Mouse (Mus musculus): ENCODE data around the gene Tomm34. TPM values are rescaled to one million over a fixed set of nuclear protein-coding genes. Genes with fewer than 3 reads are reported as not detected.

Gene Tomm34
- 42.3 and 49.8 TPM in 2 replicates for polyA plus RNA-seq (2015; fragmentation: Nextera tagmentation; extraction: Ambion mirVana)

- Histone ChIP-seq H3K36me3 (ENCODE audit: insufficient read depth, low read length) (peaks cover 6% of the 10 kb centered on the region; the same call in 1 of the 2 replicates), H3K27ac (peak within 1 kb of the TSS; percentile 92), H3K4me3 (replicated peaks; ENCODE audit: low read depth, low read length) (peak within 1 kb of the TSS; percentile 93), H3K4me2 (ENCODE audit: low read length) (peak within 1 kb of the TSS; percentile 94), H3K9me3 (replicated peaks; ENCODE audit: low read length) (no peaks in the 10 kb centered on the region), H3K4me1 (replicated peaks; ENCODE audit: insufficient read depth, low read length) (peaks cover 13% of the 10 kb centered on the region), H3K27me3 (ENCODE audit: insufficient read depth, low read length) (no peaks in the 10 kb centered on the region), H3K9ac (ENCODE audit: low read depth, low read length) (peak within 1 kb of the TSS; percentile 95)
- no peak for TF ChIP-seq CTCF (IDR thresholded peaks at IDR 0.05; ENCODE audit: low read depth)
- peak; percentile 98 for DNase-seq (ENCODE audit: low spot score)
- WGBS = under 1% methylated on average over 55 of the region's 55 CpGs
- ATAC-seq (replicated peaks; ENCODE audit: low FRiP score, low read depth) = peak; percentile 96
Observed at GRCm38 (mm10) chr2:164070765-164071436, at the start of gene Tomm34. Tomm34 (minus strand) TSS chr2:164071169.

- Histone ChIP-seq H3K9ac (ENCODE audit: low read depth, low read length) (no peak overlapping the region), H3K4me1 (replicated peaks; ENCODE audit: insufficient read depth, low read length) (no peaks in the 10 kb centered on the region), H3K9me3 (replicated peaks; ENCODE audit: low read length) (no peaks in the 10 kb centered on the region), H3K27ac (no peak overlapping the region), H3K36me3 (ENCODE audit: insufficient read depth, low read length) (peaks cover 16% of the 10 kb centered on the region; the same call in 1 of the 2 replicates), H3K4me2 (ENCODE audit: low read length) (no peak overlapping the region), H3K27me3 (ENCODE audit: insufficient read depth, low read length) (no peaks in the 10 kb centered on the region), H3K4me3 (replicated peaks; ENCODE audit: low read depth, low read length) (no peak overlapping the region)
- no peak for TF ChIP-seq CTCF (IDR thresholded peaks at IDR 0.05; ENCODE audit: low read depth)
- DNase-seq (ENCODE audit: low spot score) (no peak), ATAC-seq (replicated peaks; ENCODE audit: low FRiP score, low read depth) (no peak)
- WGBS = 95% methylated on average over 6 of the region's 6 CpGs
Observed at GRCm38 (mm10) chr2:164119503-164119902, 48.5 kb upstream of the Tomm34 start.

DNA sequence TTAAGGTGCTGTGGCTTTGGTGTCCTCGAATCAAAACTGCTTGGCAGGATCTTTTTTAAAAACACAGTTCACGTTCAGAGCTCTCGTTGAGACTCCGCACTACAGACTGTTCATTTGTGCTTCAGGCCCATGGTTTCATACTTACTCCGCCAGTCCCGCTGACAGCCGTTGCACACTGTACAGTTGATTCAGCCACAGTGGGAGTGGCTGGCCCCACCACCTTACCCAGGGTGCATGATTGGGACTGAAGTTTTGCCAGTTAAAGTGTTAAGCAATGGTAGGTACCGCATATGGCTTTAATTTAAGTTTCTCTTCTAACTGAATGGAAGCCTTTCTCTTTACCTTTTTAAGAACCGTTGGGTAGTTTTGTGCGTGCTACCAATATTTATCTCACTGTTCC lies 44.6 kb upstream of the Tomm34 start:
- no peak overlapping the region for H3K9ac ChIP-seq (ENCODE audit: low read depth, low read length)
- no peak overlapping the region for H3K4me3 ChIP-seq (replicated peaks; ENCODE audit: low read depth, low read length)
- H3K4me1 ChIP-seq (replicated peaks; ENCODE audit: insufficient read depth, low read length) = no peaks in the 10 kb centered on the region
- no peak for TF ChIP-seq CTCF (IDR thresholded peaks at IDR 0.05; ENCODE audit: low read depth)
- WGBS = 87% methylated on average over 10 of the region's 10 CpGs
- ATAC-seq (replicated peaks; ENCODE audit: low FRiP score, low read depth) = no peak
- no peak overlapping the region for H3K27ac ChIP-seq
- DNase-seq (ENCODE audit: low spot score) = no peak
- H3K36me3 ChIP-seq (ENCODE audit: insufficient read depth, low read length) = peaks cover 16% of the 10 kb centered on the region; the same call in 1 of the 2 replicates
- H3K27me3 ChIP-seq (ENCODE audit: insufficient read depth, low read length) = no peaks in the 10 kb centered on the region
- no peak overlapping the region for H3K4me2 ChIP-seq (ENCODE audit: low read length)
- H3K9me3 ChIP-seq (replicated peaks; ENCODE audit: low read length) = no peaks in the 10 kb centered on the region

DNA sequence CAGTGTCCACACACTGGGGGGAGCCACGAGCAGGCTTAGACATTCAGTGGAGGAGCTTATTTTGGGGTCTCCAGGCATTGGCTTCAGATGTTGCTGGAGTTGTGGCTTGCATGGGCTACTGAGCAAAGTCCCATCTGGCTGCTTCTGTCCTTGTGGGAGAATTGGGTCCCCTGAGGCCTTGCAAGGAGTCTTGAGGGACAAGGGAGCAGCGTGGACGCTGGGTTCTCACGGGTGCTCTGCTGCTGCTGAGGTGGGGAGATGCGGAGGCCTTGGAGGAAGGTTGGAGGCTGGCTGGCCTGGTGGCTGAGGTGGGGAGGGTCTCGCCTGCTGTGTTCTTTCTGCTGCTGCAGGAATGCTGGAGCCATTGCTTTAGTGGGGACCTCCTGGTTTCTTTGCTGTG lies 43.1 kb upstream of the Tomm34 start:
- Histone ChIP-seq H3K4me2 (ENCODE audit: low read length) (no peak overlapping the region), H3K9ac (ENCODE audit: low read depth, low read length) (no peak overlapping the region), H3K4me1 (replicated peaks; ENCODE audit: insufficient read depth, low read length) (no peaks in the 10 kb centered on the region), H3K4me3 (replicated peaks; ENCODE audit: low read depth, low read length) (no peak overlapping the region), H3K27me3 (ENCODE audit: insufficient read depth, low read length) (no peaks in the 10 kb centered on the region), H3K9me3 (replicated peaks; ENCODE audit: low read length) (no peaks in the 10 kb centered on the region), H3K27ac (no peak overlapping the region), H3K36me3 (ENCODE audit: insufficient read depth, low read length) (peaks cover 7% of the 10 kb centered on the region; the same call in 1 of the 2 replicates)
- DNase-seq (ENCODE audit: low spot score) = no peak
- 90% methylated on average over 6 of the region's 6 CpGs for WGBS
- no peak for ATAC-seq (replicated peaks; ENCODE audit: low FRiP score, low read depth)
- TF ChIP-seq CTCF (IDR thresholded peaks at IDR 0.05; ENCODE audit: low read depth) = no peak

- Histone ChIP-seq H3K9ac (ENCODE audit: low read depth, low read length) (no peak overlapping the region), H3K4me1 (replicated peaks; ENCODE audit: insufficient read depth, low read length) (no peaks in the 10 kb centered on the region), H3K27ac (no peak overlapping the region), H3K4me3 (replicated peaks; ENCODE audit: low read depth, low read length) (no peak overlapping the region), H3K36me3 (ENCODE audit: insufficient read depth, low read length) (no peaks in the 10 kb centered on the region), H3K4me2 (ENCODE audit: low read length) (no peak overlapping the region), H3K27me3 (ENCODE audit: insufficient read depth, low read length) (no peaks in the 10 kb centered on the region), H3K9me3 (replicated peaks; ENCODE audit: low read length) (no peaks in the 10 kb centered on the region)
- WGBS = 68% methylated on average over 8 of the region's 8 CpGs
- DNase-seq (ENCODE audit: low spot score) (peak; percentile 24), ATAC-seq (replicated peaks; ENCODE audit: low FRiP score, low read depth) (no peak)
- TF ChIP-seq CTCF (IDR thresholded peaks at IDR 0.05; ENCODE audit: low read depth) = no peak
Observed at GRCm38 (mm10) chr2:164111546-164111945, 40.6 kb upstream of the Tomm34 start.

- WGBS = 62% methylated on average over 4 of the region's 4 CpGs
- Histone ChIP-seq H3K4me3 (replicated peaks; ENCODE audit: low read depth, low read length) (no peak overlapping the region), H3K27ac (no peak overlapping the region), H3K27me3 (ENCODE audit: insufficient read depth, low read length) (no peaks in the 10 kb centered on the region), H3K9me3 (replicated peaks; ENCODE audit: low read length) (no peaks in the 10 kb centered on the region), H3K9ac (ENCODE audit: low read depth, low read length) (no peak overlapping the region), H3K4me1 (replicated peaks; ENCODE audit: insufficient read depth, low read length) (no peaks in the 10 kb centered on the region), H3K4me2 (ENCODE audit: low read length) (no peak overlapping the region), H3K36me3 (ENCODE audit: insufficient read depth, low read length) (0 out of 2 replicates have a peak, but pooled peaks cover 8% of the 10 kb centered on the region)
- TF ChIP-seq CTCF (IDR thresholded peaks at IDR 0.05; ENCODE audit: low read depth) = no peak
- DNase-seq (ENCODE audit: low spot score) (no peak), ATAC-seq (replicated peaks; ENCODE audit: low FRiP score, low read depth) (no peak)
Observed at GRCm38 (mm10) chr2:164108501-164108900, 37.5 kb upstream of the Tomm34 start.
